Mouse (Mus musculus): Measurements from ENCODE around the gene Nkain4.

Gene Nkain4

DNA sequence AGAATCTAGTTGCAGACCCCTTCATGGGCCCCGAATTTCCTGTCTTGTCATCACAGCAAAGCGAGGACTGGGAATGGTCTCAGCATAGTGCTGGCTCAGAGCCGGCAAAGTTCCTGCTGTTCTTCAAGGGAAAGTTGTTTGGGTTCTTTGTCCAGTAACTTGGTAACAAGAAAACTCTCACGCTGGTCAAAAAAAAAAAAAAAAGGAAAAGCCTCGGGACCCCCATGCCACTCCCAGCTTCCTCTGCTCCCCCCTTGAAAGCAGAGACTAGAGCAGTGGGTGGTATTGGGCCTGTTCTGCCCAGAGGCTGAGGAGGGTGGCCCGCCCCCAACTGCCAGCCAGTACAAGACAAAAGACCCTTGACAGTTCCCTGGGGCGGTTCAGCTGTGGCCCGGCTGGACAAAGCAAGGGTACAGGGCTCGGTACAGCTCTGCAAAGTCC is 1.7 kb downstream of the Nkain4 start:
- DNase-seq (ENCODE audit: low spot score in 2 of 2) = peak in 1 of 2 experiments; percentile 34

DNA sequence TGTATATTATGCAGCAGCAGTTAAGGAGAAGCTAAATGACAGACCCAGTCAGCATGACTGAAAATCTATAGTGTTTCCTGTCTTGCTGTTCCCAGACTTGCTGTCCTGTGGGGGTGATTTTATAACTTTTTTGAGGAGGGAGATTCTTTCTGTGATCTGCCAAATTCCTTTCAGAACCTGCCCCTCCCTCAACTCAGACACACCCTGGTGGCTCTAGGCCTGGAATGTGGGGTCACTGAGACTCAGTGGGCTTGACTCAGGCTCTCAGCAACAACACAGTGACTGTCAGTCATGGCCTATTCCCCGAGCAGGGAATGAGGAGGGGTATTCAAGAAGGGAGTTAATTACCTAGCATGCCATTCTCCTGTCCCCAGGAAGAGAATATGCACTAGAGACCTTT is 4.6 kb downstream of the Nkain4 start:
- DNase-seq (ENCODE audit: low spot score in 2 of 2) = no peak

DNA sequence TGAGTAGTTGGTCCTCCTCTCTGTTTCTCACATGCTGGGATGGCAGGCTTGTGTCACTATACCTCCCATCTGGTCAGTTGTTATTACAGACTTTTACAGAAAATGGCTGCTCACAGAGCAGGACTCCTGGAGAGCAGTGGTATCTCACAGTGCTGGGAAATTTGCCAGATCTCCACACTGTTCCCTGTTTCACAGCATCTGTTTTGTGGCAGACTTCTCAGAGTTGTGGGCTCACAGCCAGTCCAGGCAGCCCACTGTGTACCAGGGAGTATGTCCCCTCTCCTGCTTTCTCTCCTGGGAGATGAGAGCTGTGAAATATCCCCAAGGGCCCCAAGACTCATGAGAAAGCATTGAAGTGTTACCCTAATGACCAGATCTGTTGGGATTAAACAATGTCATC is 12.6 kb downstream of the Nkain4 start:
- no peak for DNase-seq (ENCODE audit: low spot score in 2 of 2)

DNA sequence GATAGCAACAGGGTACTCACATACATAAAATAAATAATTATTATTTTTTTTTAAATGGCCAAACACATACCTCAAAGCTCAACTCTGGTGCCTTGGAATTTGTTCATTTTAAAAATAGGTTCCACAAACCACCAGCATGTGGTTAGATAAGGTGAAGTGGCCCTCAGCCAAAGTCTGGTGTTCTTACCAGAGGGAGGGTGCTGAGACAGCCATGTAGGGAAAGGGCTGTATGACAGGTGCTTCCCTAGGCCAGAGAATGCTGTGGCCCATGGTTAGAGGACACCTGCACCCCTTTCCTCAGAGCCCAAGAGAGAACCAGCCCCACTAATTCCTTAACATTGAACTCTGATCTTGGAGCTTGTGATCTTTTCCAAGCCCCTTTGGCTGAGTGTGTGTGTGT is 14.3 kb downstream of the Nkain4 start:
- DNase-seq (ENCODE audit: low spot score in 2 of 2) = no peak

DNA sequence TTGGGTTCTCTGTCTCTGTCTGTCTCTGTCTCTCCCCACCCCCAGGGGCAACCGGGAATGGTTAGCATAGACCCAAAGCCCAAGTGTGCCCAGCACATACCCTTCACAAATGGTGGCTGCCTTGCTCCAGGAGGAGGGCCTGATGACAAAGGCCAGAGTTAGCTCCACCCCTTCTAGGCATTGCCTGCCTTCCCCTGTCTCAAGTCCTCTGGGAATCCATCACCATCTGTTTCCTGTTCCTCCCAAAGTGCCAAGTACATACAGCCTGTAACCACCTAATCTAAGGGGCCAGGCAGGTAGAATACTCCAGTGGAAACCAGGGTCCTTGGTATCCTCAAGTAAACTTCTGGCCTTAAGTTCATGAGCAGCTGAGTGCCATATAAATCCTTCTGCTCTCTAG is 22.1 kb downstream of the Nkain4 start:
- no peak for DNase-seq (ENCODE audit: low spot score in 2 of 2)

DNA sequence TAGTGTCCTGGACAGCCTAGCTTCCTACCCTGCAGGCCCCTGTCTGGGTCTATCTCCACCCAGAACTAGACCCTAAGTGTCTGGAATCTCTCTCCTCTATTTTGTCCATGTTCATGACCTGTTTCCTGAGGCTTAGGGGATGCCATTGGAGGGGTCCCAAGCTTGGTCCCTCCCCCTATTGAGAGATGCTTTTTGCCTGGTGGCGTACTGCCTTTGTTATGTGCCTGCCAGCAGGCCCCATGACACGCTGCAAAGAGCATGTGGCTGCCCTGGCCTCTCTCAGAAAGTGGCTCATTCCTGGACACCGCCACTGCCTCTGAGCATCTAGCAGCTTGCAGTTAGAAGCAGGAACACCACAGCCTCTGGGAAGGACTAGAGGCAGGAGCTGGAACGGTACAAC is 25.8 kb downstream of the Nkain4 start, which contains the start of gene Birc7:
TSS of gene Birc7 (plus strand) at position 301 of the 400 bp plus-strand sequence.
- no peak for DNase-seq (ENCODE audit: low spot score in 2 of 2)

DNA sequence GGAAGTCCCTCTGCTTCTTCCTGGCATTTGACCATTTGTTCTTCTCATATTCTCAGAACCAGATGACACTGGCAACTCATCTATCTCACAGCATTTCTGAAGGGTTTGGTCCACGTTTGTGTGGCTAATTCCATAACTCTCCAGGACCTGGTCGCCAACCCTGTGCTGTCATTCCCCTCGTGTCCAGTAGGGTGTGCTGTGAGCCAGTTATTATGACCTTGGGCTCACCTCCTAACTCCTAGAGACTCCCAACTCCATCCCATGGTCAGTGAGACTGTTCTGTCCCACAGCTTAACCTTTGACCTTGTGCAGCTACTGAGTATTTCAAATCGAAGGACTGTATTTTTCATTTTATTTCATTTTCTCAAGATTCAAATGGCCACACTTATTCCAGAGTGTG is 29.3 kb downstream of the Nkain4 start:
- DNase-seq (ENCODE audit: low spot score in 2 of 2) = peak; percentile 36 to 65

DNA sequence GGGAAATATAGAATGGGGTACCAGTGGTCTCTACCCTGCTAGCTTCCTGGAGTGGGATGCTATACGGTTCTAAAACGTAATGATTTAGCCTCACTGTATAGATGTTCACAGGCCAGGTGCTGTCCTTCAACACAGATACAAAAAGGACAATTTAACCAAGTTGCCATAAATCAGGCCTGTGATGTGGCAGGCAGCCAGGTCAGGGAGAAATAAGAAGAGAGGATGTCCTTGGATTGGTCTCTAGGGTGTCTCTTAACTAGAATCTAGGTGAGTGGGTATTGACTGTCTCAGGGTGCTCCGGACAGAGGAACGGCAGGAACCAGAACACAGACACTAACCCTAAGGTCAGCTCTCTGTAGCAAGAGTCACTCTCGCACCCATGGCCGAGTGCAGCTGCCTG is 31.8 kb downstream of the Nkain4 start:
- no peak for DNase-seq (ENCODE audit: low spot score in 2 of 2)

DNA sequence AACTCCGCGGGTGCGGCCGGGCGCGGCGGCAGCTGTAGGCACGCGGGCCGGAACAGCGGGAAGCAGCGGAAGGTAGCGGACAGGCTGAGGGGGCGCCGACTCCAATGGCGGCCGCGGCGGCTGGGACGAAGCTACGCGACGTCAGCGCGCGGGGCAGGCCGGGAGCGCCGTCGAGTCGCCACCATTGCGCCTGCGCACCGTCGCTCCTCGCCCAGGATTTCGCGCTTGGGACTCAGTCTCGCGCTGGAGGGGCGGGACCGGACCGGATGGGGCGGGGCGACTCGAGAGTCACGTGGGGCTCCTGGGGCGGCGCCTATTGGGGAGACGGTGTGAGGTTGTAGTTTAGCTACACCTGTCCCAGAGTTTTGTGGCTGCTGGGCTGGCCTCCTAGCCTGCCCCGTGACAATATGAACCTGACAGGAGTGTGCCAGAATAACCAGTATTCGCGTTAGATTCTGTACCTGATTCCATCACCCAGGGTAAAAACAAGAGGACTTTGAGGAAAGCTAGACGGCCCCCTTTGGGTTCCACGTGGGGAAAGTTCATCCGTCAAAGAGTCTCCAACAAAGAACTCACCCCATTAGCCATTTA is 33.6 kb downstream of the Nkain4 start, which contains the start of gene Ythdf1:
TSS of gene Ythdf1 (minus strand) at position 140 of the 591 bp plus-strand sequence.
- DNase-seq (ENCODE audit: low spot score in 2 of 2) = peak; percentile 91 to 96

DNA sequence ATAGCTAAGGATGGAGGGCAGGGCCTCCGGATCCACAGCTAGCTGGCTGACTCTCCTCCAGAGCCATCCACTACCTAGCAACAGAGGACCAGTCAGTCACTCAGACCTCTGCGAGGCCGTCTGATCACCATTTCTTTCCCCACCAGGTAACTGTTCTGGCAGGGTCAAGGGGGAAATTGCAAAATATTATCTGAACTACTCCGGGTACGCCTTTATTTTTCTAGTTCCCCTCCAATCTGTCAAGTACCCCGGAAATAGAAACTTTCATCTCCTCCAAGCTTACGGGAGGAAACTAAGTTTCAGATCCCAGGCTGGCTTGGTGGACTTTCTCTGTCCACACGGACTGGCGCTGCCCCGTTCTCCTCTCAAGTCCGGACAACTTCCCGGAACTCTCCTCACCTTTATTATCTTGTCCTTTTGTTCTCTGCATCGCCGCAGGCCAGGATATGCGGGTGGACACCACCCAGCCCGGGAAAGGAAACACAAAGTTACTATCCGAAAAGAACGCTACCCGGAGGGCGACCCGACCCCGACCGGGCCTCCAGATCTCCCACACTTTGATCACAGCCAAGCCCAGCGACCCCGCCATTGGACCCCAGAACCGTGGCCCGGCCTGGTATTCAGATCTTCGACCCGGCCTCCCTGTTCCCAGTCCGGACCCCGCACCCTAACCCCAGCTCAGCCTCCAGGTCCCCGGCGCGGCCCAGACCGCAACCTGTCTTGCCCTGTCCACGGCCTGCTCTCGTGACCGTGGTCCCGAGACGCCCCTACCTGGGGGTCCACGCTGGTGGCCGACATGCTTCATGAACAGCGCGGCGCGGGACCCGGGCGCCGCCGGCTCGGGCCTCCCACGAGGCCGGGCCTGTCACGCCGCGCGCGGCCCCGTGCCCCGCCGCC is 34.3 kb downstream of the Nkain4 start:
- peak in 1 of 2 experiments; percentile 24 for DNase-seq (ENCODE audit: low spot score in 2 of 2)

DNA sequence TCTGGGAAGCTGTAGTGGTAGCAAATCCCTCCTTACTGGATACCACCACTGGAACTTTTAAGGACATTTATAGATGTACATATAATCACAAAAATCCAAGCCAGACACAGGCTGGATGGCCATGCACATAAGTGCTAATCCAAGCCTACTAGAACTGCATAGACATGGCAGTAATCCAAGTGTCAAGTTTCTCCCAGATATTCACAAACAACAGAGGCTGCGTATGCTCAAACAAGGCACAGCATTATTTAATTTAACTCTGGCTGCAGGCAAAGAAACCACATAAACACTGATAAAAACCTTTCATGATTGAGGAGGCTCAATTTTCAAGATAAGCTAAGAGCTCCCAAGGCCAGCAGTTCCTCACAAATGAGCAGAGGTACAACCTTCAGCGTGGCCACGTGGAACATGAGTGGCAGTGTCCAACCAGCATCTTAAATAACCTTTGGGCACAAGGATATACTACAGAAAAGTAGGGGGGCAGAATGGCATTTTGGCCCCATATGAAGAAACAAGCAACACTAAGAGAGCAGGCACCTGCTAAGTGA is 38.5 kb downstream of the Nkain4 start:
- no peak for DNase-seq (ENCODE audit: low spot score in 2 of 2)

DNA sequence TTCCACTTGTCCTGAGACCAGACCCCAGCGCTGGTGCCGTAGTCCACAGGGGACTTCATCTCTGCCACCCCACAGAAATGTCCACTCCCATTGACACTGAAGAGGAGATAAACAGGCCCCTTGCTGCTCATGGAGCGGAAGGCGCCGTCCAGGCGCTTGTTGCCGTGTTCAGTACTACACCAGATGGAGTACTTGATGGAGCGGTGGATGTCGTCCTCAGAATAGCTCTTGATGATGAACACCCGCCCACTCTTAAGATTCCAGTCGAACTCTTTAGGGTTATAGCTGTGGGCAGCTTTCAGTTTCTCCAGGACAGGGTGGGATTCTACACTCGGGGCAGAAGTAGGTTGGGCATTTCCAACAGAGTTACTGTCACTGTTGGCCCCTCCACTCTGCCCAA is 43.6 kb downstream of the Nkain4 start:
- DNase-seq (ENCODE audit: low spot score in 2 of 2) = no peak

DNA sequence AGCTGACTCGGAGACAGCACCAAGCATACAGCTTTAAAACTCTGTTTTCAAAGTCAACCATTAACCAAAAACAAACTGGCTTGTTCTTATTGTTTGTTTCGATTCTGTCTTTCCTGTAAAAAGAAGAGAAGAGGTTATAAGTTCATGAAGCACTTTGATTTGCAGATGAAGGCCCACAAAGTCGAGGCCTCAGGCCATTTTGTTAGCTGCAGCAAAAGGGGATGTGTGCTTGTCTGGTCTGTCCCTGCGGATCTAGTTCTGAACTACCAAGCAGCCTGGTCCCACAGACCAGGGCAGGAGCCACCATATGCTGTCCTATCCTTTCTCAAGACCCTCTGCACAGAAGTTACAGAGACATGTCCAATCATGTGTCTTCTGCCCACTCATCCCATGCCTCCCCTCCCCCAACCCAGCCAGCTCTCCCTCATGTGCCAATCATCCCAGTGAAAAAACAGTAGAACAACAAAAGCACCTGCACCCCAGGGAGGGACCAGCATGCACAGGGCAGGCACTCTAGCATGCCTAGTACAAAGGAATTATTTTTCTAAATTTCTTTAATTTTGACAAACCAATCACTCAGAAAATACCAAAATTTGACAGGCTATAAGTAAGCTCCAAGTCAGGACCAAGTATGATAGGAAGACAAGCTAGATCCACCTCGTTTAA is 48.8 kb downstream of the Nkain4 start:
- DNase-seq (ENCODE audit: low spot score in 2 of 2) = no peak

DNA sequence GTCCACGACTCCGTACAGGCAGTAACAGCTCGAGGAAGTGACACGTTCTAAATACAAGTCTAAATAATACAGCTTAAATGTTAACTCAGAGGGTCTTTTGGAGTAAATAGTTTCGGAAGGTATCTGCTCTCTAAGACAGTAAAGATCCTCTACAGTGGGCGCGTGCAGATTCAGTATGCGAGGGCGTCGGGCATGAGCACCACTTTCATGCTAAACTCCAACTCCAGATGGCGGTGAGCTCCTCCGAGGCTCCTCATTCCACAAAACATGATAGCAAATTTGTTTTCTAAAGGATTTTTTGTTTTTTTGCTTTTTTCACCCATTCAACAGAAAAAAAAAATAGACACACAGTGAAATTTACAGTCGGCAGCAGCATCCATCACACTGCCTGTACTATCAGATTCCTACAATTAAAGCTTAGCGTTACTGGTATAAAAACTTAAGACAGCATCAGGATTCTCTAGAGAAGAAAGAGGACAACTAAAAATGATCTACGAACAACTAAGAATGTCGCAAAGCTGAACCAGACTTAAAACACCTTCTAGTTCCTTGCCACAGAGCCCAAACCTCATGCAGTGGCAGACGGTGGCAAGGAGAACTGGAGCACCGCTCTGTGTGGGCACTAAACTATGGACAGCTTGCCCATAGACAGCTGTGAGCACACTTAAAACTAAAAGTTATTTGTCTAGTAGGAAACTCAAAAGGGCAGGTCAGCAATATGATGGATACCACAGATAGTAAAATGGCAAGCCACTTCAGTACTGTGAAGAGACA is 49.9 kb downstream of the Nkain4 start:
- DNase-seq (ENCODE audit: low spot score in 2 of 2) = no peak

DNA sequence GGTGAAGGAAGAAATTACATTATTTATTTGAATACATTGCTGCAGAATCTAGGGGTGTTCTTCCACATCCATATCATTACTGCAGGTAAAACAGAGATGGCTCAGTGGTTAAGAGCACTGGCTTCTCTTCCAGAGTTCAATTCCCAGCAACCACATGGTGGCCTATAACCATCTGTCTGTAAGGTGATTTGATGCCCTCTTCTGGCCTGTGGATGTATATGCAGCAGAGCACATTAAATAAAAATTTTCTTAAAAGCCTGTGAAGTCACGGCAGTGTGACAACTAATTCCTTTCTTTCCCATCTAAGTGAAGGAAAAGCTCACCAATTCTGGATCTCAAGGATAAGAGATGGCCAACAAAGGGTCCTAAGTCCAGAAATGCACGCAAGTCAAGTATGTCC is 52.4 kb downstream of the Nkain4 start:
- no peak for DNase-seq (ENCODE audit: low spot score in 2 of 2)

DNA sequence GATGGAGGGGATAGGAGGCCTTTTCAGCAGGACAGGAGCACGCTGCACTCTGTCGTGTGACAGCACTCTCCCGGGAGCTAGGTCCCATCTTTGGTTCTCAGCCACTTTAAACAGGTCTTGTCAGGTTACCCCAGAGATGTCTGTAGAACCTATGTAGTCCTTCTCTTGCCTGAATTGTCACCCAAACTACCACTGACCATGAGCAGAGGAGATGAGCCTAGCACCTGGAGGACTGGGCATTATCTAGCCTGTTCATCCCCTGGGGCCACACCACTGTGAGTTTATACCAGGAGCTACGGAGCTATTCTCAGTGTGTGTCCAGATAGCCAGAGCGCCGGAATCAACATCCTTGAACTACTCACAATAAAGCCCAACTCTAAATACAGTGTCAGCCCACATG is 56.6 kb downstream of the Nkain4 start:
- no peak for DNase-seq (ENCODE audit: low spot score in 2 of 2)

DNA sequence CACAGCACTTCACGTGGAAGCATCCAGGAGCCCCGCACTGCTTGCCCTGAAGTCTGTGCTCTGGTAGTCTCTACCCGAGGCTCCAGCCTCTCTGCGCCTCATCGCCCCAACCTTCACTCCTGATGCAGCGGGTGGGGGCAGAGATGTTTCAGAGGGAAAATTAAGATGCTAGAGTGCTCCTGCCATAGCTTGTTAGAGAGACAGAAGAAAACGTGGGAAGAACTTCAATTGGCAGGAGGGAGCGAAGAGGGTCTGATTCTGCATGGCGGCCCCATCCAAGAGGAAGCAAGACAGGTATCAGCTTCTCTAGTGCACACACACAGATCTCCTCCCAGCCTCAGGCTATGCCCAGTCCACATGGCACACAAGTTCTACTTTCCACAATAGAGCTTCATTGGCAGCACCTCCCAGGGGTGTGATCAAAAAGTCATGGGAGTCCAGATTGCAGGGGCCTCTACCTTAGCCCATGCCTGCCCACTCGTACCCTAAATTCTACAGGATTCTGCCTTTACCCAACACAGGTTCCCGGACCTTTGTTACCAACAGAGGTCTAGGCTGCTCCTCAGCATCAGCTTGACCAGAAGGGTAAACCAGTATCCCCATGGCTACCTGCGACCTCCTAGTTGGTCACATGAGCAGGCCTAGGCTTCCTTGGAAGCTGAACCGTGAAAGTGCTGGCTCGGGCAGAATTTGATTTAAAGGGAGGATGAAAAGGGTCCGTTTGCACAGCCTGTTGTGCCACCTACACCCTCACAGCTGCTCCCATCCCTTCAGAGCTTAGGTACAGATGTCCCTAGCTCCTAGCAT is 57.5 kb downstream of the Nkain4 start:
- DNase-seq (ENCODE audit: low spot score in 2 of 2) = peak in 1 of 2 experiments; percentile 47

DNA sequence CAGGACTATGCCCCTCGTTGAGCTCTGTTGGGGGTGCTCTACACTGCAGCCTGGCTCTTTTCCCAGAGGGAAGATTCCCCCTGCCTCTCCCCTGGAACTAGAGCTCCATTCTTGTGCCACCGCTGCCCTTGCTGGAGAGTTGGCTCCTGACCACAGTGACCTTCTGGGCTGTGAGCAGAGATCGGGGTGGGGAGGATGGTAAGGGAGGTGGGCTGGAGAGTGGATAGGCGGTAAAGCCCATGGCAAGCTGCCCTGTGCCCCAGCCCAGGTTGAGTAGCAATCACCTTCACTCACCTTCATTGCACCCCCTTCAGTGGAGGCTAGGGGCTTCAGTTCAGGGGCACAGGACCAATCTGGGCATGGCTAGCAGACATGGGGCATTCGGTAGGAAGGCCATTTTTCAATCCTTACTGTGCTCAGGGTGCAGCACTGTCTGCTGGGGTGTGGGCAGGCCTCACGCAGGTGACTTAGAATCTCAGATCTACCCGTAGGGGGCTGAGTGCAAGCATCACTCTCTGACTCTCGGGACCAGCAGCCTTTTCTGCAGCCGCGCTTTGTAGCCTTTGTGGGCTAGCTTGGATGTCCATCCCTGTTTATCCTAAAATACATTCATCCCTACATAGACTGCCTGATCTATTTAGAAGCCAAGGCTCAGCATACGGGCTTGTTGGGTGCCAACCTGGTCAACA is 58.5 kb downstream of the Nkain4 start:
- DNase-seq (ENCODE audit: low spot score in 2 of 2) = no peak

DNA sequence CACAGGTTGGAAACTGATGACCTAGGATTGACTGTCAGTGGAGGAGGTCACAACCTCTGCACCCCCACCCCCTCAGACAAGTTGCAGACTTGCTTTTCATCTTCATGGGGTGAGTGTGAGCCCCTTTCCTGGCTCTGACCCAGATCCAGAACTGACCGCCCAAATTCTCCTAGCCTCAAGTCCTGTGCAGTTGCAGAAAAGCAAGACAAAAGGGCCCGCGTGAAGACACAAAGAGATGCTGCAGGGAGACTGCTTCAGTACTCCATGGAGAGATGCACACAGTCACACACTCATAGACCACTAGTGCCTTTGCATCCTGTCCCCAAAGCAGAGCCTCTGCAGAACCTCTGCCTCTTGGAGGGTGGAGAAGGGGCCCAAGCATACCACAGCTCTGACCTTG is 59.2 kb downstream of the Nkain4 start:
- DNase-seq (ENCODE audit: low spot score in 2 of 2) = no peak

DNA sequence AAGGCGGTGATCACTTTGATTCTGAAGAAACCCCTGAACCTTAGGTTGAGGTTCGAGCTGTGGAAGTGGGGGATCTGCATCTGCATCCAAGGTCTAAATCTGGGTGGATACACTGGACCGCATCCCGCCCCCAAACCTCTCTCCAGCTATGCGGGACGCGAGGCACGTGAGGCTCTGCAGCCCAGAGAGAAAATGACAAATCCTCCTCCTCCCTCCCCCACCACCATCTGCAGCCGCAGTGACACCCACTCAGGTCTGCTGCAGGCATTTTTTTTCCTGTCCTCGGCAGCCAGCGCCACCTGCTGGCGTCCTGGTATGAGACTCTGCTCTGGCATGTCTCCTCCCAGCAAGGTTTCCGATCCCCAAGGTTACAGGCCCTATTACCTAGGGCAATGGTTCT is 59.8 kb downstream of the Nkain4 start:
- DNase-seq (ENCODE audit: low spot score in 2 of 2) = peak; percentile 85 to 87
